Mouse (Mus musculus): ENCODE data around the gene Itpa. TPM values are rescaled to one million over a fixed set of nuclear protein-coding genes. Genes with fewer than 3 reads are reported as not detected.

Itpa gene
- polyA plus RNA-seq, 1 experiment = 0.41 TPM

DNA sequence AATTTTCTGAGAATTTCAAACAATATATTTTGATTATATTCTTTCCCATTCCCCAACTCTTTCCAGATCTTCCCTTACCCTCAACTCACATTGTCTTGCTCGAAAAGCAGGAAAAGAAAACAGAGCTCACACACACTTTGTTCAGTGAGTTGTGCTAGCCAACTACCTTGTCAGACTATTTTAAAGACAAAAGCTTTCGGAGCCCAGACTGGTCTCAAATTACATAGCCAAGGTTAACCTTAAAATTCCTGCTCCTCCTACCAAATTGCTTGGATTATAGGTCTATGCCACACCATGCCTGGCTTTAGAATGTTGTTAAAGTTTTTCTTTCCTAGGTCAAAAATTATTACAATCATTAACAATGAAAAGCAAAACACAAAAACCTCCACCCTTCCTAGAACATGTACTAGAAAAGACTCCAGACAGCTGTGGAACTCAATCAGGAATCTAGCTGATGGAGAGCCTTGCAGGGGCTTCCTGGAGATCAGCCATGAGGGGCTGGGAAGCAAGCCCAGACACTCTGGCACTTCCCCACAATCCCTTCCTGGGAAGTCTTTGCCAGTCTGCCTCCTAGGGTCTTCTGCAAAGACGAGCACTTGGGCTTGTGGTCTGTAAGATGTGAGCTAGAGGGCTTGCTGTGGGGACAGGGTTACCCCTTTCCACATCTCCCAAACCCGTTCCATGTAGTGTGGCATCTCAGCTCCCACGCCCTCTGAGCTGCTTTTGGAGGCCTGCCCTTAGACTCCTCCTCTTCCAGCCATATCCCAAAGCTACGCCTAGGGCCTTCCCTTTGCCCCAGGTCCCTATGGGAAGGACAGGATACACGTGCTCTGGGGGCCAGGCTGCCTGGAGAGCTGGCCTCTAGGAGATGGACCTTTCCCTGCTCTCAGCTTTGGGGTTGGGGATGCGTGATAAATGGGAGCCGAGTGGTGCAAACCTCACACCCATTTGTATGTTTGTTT, 36.9 kb downstream of the Itpa start:
- no peak for TF ChIP-seq TAL1 (IDR thresholded peaks at IDR 0.05; ENCODE audit: low read length)
- TF ChIP-seq GATA1 (IDR thresholded peaks at IDR 0.05; ENCODE audit: low read length) = no peak
- Histone ChIP-seq H3K27me3 (ENCODE audit: control insufficient read depth) (peaks cover 12% of the 10 kb centered on the region), H3K36me3 (ENCODE audit: control insufficient read depth) (peaks cover 7% of the 10 kb centered on the region), H3K9me3 (ENCODE audit: control insufficient read depth, low read length) (no peaks in the 10 kb centered on the region), H3K4me1 (ENCODE audit: control insufficient read depth) (no peaks in the 10 kb centered on the region), H3K4me3 (replicated peaks) (no peak overlapping the region)

DNA sequence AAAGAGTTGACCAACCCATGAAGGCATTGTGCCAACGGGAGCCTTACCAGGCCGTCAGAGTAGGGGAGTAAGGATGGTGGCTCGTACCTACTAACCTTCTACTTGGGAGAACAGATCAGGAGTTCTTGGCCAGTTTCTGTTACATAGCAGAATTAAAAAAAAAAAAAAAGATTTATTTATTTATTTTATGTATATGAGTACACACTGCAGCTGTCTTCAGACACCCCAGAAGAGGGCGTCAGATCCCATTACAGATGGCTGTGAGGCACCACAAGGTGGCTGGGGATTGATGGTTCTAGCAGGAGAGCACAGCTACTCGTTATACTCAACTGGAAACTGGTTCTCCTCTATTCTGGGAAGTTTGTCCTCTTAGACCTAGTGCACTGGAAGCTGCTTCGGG, 37.8 kb downstream of the Itpa start:
- Histone ChIP-seq H3K9me3 (ENCODE audit: control insufficient read depth, low read length) (no peaks in the 10 kb centered on the region), H3K4me3 (replicated peaks) (no peak overlapping the region), H3K27me3 (ENCODE audit: control insufficient read depth) (peaks cover 3% of the 10 kb centered on the region), H3K36me3 (ENCODE audit: control insufficient read depth) (peaks cover 7% of the 10 kb centered on the region), H3K4me1 (ENCODE audit: control insufficient read depth) (no peaks in the 10 kb centered on the region)
- TF ChIP-seq GATA1 (IDR thresholded peaks at IDR 0.05; ENCODE audit: low read length) (no peak), TAL1 (IDR thresholded peaks at IDR 0.05; ENCODE audit: low read length) (no peak)

DNA sequence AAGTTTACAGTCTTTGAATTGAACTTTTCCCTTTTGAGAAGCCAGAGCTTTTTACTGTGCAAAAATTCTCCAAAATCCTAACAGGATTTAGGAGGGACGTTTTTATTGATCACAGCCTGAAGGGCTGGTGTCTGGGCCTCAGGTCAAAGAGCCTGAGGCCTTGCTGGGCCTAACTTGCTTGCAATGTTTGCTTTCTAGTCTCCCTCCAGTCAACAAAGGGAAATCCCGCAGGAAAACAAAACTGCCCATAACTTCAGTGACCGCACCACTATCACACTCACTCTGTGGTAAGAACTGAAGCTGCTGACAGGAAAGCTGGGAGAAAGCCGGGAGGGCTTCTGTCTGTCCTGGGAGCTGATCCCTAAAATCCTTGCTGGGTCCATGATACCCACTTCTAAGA, 39.2 kb downstream of the Itpa start:
- TF ChIP-seq GATA1 (IDR thresholded peaks at IDR 0.05; ENCODE audit: low read length) = no peak
- TF ChIP-seq TAL1 (IDR thresholded peaks at IDR 0.05; ENCODE audit: low read length) = no peak
- Histone ChIP-seq H3K27me3 (ENCODE audit: control insufficient read depth) (no peaks in the 10 kb centered on the region), H3K4me1 (ENCODE audit: control insufficient read depth) (no peaks in the 10 kb centered on the region), H3K4me3 (replicated peaks) (no peak overlapping the region), H3K36me3 (ENCODE audit: control insufficient read depth) (peaks cover 7% of the 10 kb centered on the region), H3K9me3 (ENCODE audit: control insufficient read depth, low read length) (no peaks in the 10 kb centered on the region)

DNA sequence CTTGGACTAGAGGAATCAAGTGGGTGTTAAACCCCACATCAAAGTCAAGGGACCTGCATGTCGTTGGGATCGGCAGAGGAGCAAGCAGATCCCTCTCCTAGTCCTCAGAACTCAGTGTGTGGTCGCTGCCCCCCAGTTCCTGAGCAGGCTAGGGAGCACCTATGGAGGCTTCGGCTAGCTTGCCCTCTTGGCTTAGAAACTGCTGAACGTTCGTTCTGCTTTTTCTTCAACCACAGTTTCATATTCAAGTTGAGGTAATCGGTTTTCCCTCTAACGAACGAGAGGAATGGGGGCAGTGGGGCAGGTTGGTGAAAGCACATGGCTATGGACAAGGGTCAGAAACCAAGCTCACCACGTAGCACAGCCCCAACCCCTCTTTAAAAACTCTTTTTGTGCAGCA, 39.6 kb downstream of the Itpa start:
- Histone ChIP-seq H3K36me3 (ENCODE audit: control insufficient read depth) (peaks cover 7% of the 10 kb centered on the region), H3K4me1 (ENCODE audit: control insufficient read depth) (no peaks in the 10 kb centered on the region), H3K4me3 (replicated peaks) (no peak overlapping the region), H3K27me3 (ENCODE audit: control insufficient read depth) (no peaks in the 10 kb centered on the region), H3K9me3 (ENCODE audit: control insufficient read depth, low read length) (no peaks in the 10 kb centered on the region)
- TF ChIP-seq GATA1 (IDR thresholded peaks at IDR 0.05; ENCODE audit: low read length) (no peak), TAL1 (IDR thresholded peaks at IDR 0.05; ENCODE audit: low read length) (no peak)

DNA sequence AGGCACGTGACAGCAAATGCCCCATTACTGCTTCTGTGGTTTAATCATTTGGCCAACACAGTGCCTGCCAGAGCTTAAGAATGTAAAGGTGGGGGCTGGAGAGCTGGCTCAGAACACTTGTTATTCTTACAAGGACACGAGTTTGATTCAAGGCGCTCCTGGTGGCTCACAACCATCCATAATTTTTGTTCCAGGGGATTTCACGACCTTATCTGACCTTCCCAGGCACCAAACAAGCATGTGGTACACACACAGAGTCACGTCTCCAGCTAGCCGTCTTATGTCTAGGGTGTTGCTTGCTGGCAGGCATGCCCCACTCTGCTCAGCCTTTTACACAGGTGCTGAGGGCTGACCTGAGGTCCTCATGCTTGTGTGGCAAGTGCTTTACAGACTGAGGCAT, 50.5 kb downstream of the Itpa start:
- H3K9me3 ChIP-seq (ENCODE audit: control insufficient read depth, low read length) = no peaks in the 10 kb centered on the region

DNA sequence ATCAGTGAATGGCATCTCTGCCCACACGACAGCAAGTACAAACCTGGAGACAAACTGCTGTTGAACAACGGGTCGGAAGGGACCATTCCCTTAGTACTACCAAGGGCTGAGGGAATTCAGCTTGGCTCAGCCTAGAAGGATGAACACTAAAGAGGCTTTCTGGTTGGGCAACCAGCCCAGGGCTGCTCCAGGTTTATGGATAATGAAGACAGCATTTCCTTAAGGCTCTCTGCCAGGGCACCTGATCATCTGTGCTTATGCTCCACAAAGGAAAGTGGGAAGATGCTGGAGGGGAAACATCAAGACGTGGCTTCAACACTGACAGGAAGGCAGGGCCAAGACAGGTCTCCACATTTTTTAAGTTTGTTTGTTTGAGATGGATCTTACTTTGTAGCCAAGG, 57.0 kb downstream of the Itpa start:
- no peaks in the 10 kb centered on the region for H3K27me3 ChIP-seq (ENCODE audit: control insufficient read depth)
- H3K4me3 ChIP-seq (replicated peaks) = no peak overlapping the region
- TF ChIP-seq GATA1 (IDR thresholded peaks at IDR 0.05; ENCODE audit: low read length) = no peak
- TF ChIP-seq TAL1 (IDR thresholded peaks at IDR 0.05; ENCODE audit: low read length) = no peak
- peaks cover 49% of the 10 kb centered on the region for H3K36me3 ChIP-seq (ENCODE audit: control insufficient read depth)
- no peaks in the 10 kb centered on the region for H3K4me1 ChIP-seq (ENCODE audit: control insufficient read depth)
- 0 out of 2 replicates have a peak, but pooled peaks cover under 1% of the 10 kb centered on the region for H3K9me3 ChIP-seq (ENCODE audit: control insufficient read depth, low read length)

More for the DNA sequence above, 50.5 kb downstream of the Itpa start:
- H3K36me3 ChIP-seq (ENCODE audit: control insufficient read depth) = peaks cover 26% of the 10 kb centered on the region
- no peaks in the 10 kb centered on the region for H3K27me3 ChIP-seq (ENCODE audit: control insufficient read depth)
- no peak overlapping the region for H3K4me3 ChIP-seq (replicated peaks)
- TF ChIP-seq GATA1 (IDR thresholded peaks at IDR 0.05; ENCODE audit: low read length) = no peak
- no peak for TF ChIP-seq TAL1 (IDR thresholded peaks at IDR 0.05; ENCODE audit: low read length)
- H3K4me1 ChIP-seq (ENCODE audit: control insufficient read depth) = no peaks in the 10 kb centered on the region

DNA sequence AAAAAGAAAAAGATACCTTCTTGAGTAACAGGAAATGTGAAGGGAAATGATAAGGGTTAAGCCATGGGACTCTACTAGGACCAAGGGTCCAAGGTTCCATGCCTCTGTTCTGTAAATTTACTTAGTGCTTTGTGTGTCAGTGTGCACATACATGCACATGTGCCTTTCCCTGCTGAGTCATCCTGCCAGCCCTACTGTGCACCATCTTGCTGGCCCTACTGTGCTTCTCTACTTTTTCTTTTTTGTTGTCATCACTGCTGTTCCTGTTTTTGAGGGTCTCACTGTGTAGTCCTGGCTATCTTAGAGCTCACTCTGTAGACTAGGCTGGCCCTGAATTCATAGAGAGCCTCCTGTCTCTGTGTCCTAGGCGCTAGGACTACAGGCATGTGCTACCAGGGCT, 60.3 kb downstream of the Itpa start:
- Histone ChIP-seq H3K9me3 (ENCODE audit: control insufficient read depth, low read length) (0 out of 2 replicates have a peak, but pooled peaks cover 2% of the 10 kb centered on the region), H3K4me3 (replicated peaks) (no peak overlapping the region), H3K36me3 (ENCODE audit: control insufficient read depth) (peaks cover 63% of the 10 kb centered on the region), H3K27me3 (ENCODE audit: control insufficient read depth) (no peaks in the 10 kb centered on the region), H3K4me1 (ENCODE audit: control insufficient read depth) (no peaks in the 10 kb centered on the region)
- TF ChIP-seq TAL1 (IDR thresholded peaks at IDR 0.05; ENCODE audit: low read length) = no peak
- no peak for TF ChIP-seq GATA1 (IDR thresholded peaks at IDR 0.05; ENCODE audit: low read length)

DNA sequence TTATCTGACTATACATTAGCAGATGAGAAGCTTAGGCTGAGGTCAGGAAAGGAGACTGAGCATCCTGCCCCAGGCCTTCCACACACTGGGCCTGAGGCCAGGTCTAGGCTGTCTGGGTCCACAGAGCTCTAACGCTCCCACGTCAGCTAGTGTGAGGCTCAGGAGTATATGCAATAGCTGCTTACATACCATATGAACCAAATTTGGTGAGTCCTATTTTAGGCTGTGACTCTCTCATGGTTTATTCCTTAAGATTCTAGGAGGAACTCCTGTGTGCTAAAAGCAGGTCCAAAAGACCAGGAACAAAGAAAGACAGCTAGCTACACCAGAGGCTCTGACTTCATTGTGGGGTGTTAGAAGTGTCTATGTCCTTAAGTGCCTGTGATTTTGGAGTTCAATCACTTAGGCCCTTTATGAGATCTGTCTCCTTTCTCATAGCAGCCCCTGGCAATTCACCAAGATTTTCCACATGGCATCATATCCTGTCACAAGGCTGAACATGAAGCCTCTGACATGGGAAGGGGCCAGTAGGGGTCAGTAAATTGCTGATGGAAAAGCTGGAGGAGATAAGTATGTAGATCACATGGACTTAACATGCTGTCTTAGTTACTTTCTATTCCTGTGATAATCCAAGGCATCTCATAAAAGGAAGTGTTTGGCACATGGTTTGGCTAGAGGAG, 61.6 kb downstream of the Itpa start:
- no peak overlapping the region for H3K4me3 ChIP-seq (replicated peaks)
- TF ChIP-seq GATA1 (IDR thresholded peaks at IDR 0.05; ENCODE audit: low read length) = no peak
- no peak for TF ChIP-seq TAL1 (IDR thresholded peaks at IDR 0.05; ENCODE audit: low read length)
- peaks cover 57% of the 10 kb centered on the region for H3K36me3 ChIP-seq (ENCODE audit: control insufficient read depth)
- no peaks in the 10 kb centered on the region for H3K27me3 ChIP-seq (ENCODE audit: control insufficient read depth)
- H3K4me1 ChIP-seq (ENCODE audit: control insufficient read depth) = no peaks in the 10 kb centered on the region
- H3K9me3 ChIP-seq (ENCODE audit: control insufficient read depth, low read length) = 0 out of 2 replicates have a peak, but pooled peaks cover 2% of the 10 kb centered on the region

DNA sequence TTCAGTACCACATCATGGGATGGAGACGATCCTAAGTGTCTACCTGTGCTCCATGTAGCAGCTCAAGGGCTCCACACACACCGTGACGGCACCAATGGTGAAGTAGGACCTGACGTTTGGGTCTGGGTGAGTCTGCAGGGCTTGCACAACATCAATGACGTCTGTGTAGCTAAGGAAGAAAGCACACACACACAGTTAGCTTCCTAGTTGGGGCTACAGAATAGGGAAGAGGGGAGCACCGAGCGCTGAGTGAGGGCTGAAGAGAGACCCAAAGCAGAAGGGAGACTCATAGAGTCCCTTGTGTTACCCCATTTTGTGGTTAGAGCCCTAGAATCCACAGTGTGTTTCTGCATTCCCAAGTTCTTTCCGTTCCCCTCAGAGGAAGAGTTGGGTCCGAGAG, 63.3 kb downstream of the Itpa start:
- Histone ChIP-seq H3K9me3 (ENCODE audit: control insufficient read depth, low read length) (0 out of 2 replicates have a peak, but pooled peaks cover 2% of the 10 kb centered on the region), H3K27me3 (ENCODE audit: control insufficient read depth) (no peaks in the 10 kb centered on the region), H3K36me3 (ENCODE audit: control insufficient read depth) (peaks cover 62% of the 10 kb centered on the region), H3K4me1 (ENCODE audit: control insufficient read depth) (no peaks in the 10 kb centered on the region), H3K4me3 (replicated peaks) (no peak overlapping the region)
- TF ChIP-seq GATA1 (IDR thresholded peaks at IDR 0.05; ENCODE audit: low read length) = no peak
- no peak for TF ChIP-seq TAL1 (IDR thresholded peaks at IDR 0.05; ENCODE audit: low read length)

Other genes with a start within 250 kb of the Itpa start
- 1.2 and 1.3 TPM in 2 replicates for gene Vps16, start 243.3 kb upstream of the Itpa start, polyA plus RNA-seq (2012)
- 0.38 and 0.42 TPM in 2 replicates for gene Pced1a, start 242.9 kb upstream of the Itpa start, polyA plus RNA-seq (2012)
- 1.2 and 1.9 TPM in 2 replicates for gene Ptpra, start 217.3 kb upstream of the Itpa start, polyA plus RNA-seq (2012)
- gene Mrps26, start 103.9 kb upstream of the Itpa start, polyA plus RNA-seq (2012) = 7.2 and 8.8 TPM in 2 replicates
- not detected in 2 replicates for gene Oxt, start 91.4 kb upstream of the Itpa start, polyA plus RNA-seq (2012)
- not detected in 2 replicates for gene Avp, start 85.1 kb upstream of the Itpa start, polyA plus RNA-seq (2012)
- 0.02 and 0.03 TPM in 2 replicates for gene Fastkd5, start 37.6 kb upstream of the Itpa start, polyA plus RNA-seq (2012)
- 0.13 and 0.17 TPM in 2 replicates for gene Ubox5, start 37.6 kb upstream of the Itpa start, polyA plus RNA-seq (2012)
- gene Lzts3, start 24.8 kb upstream of the Itpa start, polyA plus RNA-seq (2012) = 0.34 and 0.38 TPM in 2 replicates
- gene Ddrgk1, start 3.0 kb upstream of the Itpa start, polyA plus RNA-seq (2012) = 19.7 and 20.4 TPM in 2 replicates
- gene Slc4a11, start 29.9 kb downstream of the Itpa start, polyA plus RNA-seq (2012) = not detected in 2 replicates
- gene 4930402H24Rik, start 238.8 kb downstream of the Itpa start, polyA plus RNA-seq (2012) = 0.11 and 0.34 TPM in 2 replicates
- 0.09 and 0.11 TPM in 2 replicates for gene Atrn, start 238.9 kb downstream of the Itpa start, polyA plus RNA-seq (2012)